Mouse (Mus musculus) heart, embryonic 15.5 days (tissue): ENCODE results near the gene Plekha4. TPM values are rescaled to one million over a fixed set of nuclear protein-coding genes. Genes with fewer than 3 reads are reported as not detected.

ENCODE experiments used
- ATAC-seq: fragments of 200-750 bp; cut with Nextera tagmentation; replicated peaks from 2 replicates; pipeline ENCODE4 v1.8.0; 2017; ENCODE audit warnings: low read depth, moderate TSS enrichment; ENCODE audit not compliant: insufficient number of reproducible peaks, insufficient read depth, low FRiP score
- H3K27ac ChIP-seq: fragments of 300-500 bp; sonication (generic); 2 replicates; pipeline ENCODE4 v1.5.1; 2015; ENCODE audit warnings: mild to moderate bottlenecking, inconsistent platforms
- H3K27me3 ChIP-seq: fragments of 300-500 bp; sonication (generic); 2 replicates; pipeline ENCODE4 v1.6.1; 2015; ENCODE audit warnings: inconsistent platforms
- H3K36me3 ChIP-seq: fragments of 300-500 bp; sonication (generic); 2 replicates; pipeline ENCODE4 v1.6.1; 2015; ENCODE audit warnings: mild to moderate bottlenecking, inconsistent platforms
- H3K4me1 ChIP-seq: fragments of 300-500 bp; sonication (generic); replicated peaks from 2 replicates; pipeline ENCODE4 v1.6.1; 2015; ENCODE audit warnings: inconsistent platforms
- H3K4me2 ChIP-seq: fragments of 300-500 bp; sonication (generic); 2 replicates; pipeline ENCODE4 v1.6.1; 2015; ENCODE audit warnings: inconsistent platforms, mild to moderate bottlenecking, moderate library complexity
- H3K4me3 ChIP-seq: fragments of 300-500 bp; sonication (generic); 2 replicates; pipeline ENCODE4 v1.5.1; 2015; ENCODE audit warnings: mild to moderate bottlenecking, inconsistent platforms
- H3K9ac ChIP-seq: fragments of 300-500 bp; sonication (generic); 2 replicates; pipeline ENCODE4 v1.6.1; 2015; ENCODE audit warnings: mild to moderate bottlenecking, inconsistent platforms
- H3K9me3 ChIP-seq: fragments of 300-500 bp; sonication (generic); replicated peaks from 2 replicates; pipeline ENCODE4 v1.6.1; 2016; ENCODE audit warnings: inconsistent platforms
- WGBS: fragments of 180-500 bp; shearing (Covaris S2); methylation state at CpG from one replicate; pipeline ENCODE4 v1.1.7; 2015; ENCODE audit warnings: mixed read lengths; 5-methylcytosine and 5-hydroxymethylcytosine counted together
- polyA plus RNA-seq: library from polyadenylated mRNA; unstranded; fragments of >200 nt; fragmentation: Nextera tagmentation; extraction: Ambion mirVana; gene quantifications from 2 replicates; pipeline ENCODE4 v1.2.1, GENCODE M21; 2015

Plekha4 gene
- polyA plus RNA-seq, 1 experiment from 2014 or later = 1.0 TPM

DNA sequence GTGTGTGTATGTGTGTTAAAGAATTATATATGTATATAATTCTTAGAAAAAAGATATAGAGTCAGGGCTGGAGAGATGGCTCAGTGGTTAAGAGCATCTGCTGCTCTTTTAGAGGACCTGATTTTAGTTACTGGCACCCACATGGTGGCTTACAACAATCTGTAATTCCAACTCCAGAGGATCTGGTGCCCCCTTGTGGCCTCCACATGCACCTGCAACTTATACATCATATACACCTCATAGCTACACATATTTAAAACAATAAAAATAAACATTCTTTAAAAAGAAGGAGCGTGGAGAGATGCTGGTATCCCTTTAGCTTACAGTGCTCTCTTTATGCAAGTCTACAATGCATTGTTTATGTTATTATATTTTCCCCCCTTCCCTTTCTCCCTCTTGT, 18.4 kb downstream of the Plekha4 start:
- H3K9me3 ChIP-seq = no peaks in the 10 kb centered on the region
- no peak overlapping the region for H3K4me3 ChIP-seq
- H3K4me1 ChIP-seq = no peaks in the 10 kb centered on the region
- WGBS = 91% methylated on average over 1 of the region's 1 CpGs
- H3K27me3 ChIP-seq = no peaks in the 10 kb centered on the region
- H3K27ac ChIP-seq = no peak overlapping the region
- no peaks in the 10 kb centered on the region for H3K36me3 ChIP-seq
- no peak for ATAC-seq
- no peak overlapping the region for H3K9ac ChIP-seq
- H3K4me2 ChIP-seq = no peak overlapping the region

DNA sequence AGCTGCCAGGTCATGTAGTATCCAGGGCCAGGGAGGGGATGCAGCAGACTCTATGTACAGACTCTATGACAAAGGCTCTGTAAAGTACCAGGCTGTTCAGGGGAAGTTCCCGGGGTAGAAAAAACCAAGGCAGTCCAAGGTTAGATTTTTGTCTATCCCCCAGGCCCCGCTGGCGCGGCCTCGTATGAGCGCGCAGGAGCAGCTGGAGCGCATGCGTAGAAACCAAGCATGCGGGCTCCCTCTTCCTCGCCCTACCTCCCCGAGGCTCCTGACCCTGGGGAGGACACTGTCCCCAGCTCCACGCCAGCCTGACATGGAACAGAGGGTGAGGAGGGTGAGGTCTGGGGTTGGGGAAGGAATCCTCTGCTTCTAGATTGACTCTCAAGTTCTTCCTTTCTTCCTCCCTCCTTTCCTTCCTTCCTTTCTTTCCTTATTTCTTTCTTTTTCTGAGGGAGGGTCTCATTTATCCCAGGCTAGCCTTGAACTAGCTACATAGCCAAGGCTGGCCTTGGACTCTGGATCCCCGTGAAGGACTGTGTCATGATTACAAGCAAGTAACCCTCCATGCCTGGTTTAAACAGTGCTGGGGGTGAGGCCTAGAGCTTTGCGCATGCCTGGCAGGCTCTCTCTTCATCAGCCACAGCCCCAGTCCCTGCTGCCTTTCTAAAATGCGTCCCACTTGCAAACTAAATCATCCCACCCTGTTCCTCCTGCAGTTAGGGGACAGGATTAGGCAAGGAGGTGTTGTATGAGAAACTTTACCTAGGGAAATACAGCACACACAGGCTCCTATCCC, 23.7 kb downstream of the Plekha4 start:
- Histone ChIP-seq H3K9ac (no peak overlapping the region), H3K27ac (no peak overlapping the region), H3K9me3 (no peaks in the 10 kb centered on the region), H3K4me2 (no peak overlapping the region), H3K4me1 (no peaks in the 10 kb centered on the region), H3K27me3 (no peaks in the 10 kb centered on the region), H3K36me3 (no peaks in the 10 kb centered on the region), H3K4me3 (no peak overlapping the region)
- ATAC-seq = no peak
- 88% methylated on average over 16 of the region's 16 CpGs for WGBS

DNA sequence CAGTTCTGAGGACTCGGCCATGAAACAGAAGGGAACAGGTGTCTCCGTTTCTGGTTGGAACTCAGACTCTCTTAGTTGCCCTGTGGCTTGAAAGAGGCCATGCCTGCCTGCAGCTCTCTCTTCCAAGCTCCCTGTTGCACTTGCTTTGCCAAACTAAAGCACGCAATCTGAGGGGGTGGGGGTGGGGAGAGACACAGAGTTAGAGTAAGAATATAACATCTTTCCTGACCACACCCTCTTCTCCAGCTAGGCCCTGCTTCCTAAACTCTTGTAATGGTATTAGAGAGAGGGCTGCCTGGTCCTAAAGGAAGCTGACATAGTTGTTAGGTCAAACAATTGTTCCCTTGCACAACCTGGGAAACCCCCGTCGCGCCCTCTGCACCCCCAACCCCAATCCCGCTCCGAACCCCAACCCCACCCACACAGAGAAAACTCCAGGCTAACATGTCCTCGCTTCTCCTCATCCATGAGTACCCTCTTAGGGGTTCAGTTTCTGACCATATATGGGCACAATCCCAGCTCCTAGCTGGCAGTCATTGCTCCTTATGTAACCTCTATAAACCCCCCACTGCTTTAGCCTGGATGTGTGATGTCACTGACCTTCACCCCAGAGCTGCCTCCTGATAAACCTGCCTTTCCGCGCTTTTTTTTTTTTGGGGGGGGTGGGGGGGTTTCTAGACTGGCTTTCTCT, 24.8 kb downstream of the Plekha4 start:
- no peaks in the 10 kb centered on the region for H3K4me1 ChIP-seq
- no peak overlapping the region for H3K4me3 ChIP-seq
- H3K36me3 ChIP-seq = no peaks in the 10 kb centered on the region
- no peaks in the 10 kb centered on the region for H3K9me3 ChIP-seq
- H3K9ac ChIP-seq = no peak overlapping the region
- no peak overlapping the region for H3K27ac ChIP-seq
- 70% methylated on average over 11 of the region's 11 CpGs for WGBS
- H3K27me3 ChIP-seq = no peaks in the 10 kb centered on the region
- no peak overlapping the region for H3K4me2 ChIP-seq
- no peak for ATAC-seq

DNA sequence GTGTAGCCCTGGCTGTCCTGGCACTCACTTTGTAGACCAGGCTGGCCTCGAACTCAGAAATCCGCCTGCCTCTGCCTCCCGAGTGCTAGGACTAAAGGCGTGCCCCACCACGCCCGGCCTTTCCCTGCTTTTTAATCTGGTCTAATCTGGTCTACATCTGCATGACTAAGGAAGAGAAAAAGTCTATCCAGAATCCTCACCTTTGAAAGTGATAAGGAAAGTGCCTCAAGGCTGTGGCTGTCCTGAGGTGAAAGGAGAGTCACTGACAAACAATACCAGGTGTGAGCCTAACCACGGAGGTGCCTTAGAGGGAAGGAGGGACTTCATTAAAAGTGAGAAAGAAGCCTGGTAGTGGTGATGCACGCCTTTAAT, 25.4 kb downstream of the Plekha4 start:
- no peak overlapping the region for H3K4me3 ChIP-seq

DNA sequence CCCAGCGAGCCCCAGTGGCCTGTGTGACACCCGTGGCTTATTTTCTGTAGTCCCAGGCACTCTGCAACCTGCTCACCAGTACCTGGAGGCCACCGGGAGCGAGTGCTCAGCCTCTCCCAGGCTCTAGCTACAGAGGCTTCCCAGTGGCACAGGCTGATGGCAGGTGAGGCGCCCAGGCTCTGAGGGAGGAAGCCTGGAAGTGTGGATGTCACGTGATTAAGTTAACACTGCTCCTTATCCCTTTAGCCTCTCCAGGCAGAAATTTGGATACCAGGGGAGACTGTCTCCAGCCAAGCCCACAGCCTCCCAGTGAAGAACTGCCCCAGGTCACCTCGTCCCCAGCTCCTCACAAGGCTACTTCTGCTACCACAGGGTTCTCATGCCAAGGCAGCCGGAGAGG, 27.4 kb downstream of the Plekha4 start:
- WGBS = 55% methylated on average over 8 of the region's 8 CpGs
- no peak overlapping the region for H3K27ac ChIP-seq
- no peaks in the 10 kb centered on the region for H3K27me3 ChIP-seq
- no peaks in the 10 kb centered on the region for H3K4me1 ChIP-seq
- no peak overlapping the region for H3K4me2 ChIP-seq
- H3K36me3 ChIP-seq = no peaks in the 10 kb centered on the region
- no peak overlapping the region for H3K4me3 ChIP-seq
- no peaks in the 10 kb centered on the region for H3K9me3 ChIP-seq
- H3K9ac ChIP-seq = no peak overlapping the region
- no peak for ATAC-seq

More for the DNA sequence above, 25.4 kb downstream of the Plekha4 start:
- Histone ChIP-seq H3K4me1 (no peaks in the 10 kb centered on the region), H3K4me2 (no peak overlapping the region), H3K27ac (no peak overlapping the region), H3K9me3 (no peaks in the 10 kb centered on the region), H3K36me3 (no peaks in the 10 kb centered on the region), H3K27me3 (no peaks in the 10 kb centered on the region), H3K9ac (no peak overlapping the region)
- no peak for ATAC-seq
- 83% methylated on average over 8 of the region's 8 CpGs for WGBS

DNA sequence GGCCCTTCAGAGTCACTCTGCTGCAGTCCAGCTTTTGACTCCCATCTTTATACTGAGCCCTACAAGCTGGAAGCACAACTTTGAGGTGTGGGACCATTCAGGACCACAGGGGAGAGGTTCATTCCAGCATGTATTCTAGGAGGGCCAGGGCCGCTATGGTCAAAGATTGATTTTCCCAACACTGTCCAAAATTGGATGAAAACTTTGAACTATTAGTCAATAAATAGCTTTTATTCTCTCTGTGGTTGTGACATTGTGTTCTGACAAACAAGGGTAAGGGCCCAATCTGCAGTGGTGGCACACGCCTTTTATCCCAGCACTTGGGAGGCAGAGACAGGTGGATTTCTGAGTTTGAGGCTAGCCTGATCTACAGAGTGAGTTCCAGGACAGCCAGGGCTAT, 27.9 kb downstream of the Plekha4 start:
- H3K9ac ChIP-seq = no peak overlapping the region
- H3K9me3 ChIP-seq = no peaks in the 10 kb centered on the region
- no peaks in the 10 kb centered on the region for H3K36me3 ChIP-seq
- no peak overlapping the region for H3K4me3 ChIP-seq
- H3K4me1 ChIP-seq = no peaks in the 10 kb centered on the region
- no peak overlapping the region for H3K4me2 ChIP-seq
- ATAC-seq = no peak
- no peaks in the 10 kb centered on the region for H3K27me3 ChIP-seq
- WGBS = 91% methylated on average over 2 of the region's 2 CpGs
- no peak overlapping the region for H3K27ac ChIP-seq

DNA sequence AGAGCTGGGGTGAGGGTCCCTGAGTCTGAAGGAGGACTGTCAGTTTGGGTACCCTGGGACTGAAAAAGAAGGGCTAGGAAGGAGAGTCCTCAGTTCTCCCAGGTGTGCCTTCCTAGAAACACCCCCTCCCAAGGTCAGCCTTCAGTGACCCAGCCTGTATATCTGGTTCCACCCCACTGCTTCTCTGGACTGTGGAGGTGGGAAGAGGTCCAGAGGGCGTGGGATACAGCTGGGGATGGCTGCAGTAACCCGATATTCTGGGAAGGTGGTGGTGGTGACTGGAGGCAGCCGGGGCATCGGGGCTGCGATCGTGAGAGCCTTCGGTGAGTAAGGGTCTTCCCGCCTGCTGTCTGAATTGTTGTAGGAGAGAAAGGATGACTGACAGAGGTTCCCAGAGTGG, 28.6 kb downstream of the Plekha4 start, which contains the start of gene Hsd17b14:
Gene Hsd17b14 (plus strand): TSS at position 150 of the 400 bp plus-strand sequence.
- WGBS = 43% methylated on average over 8 of the region's 8 CpGs
- H3K27ac ChIP-seq = no peak within 1 kb of the TSS
- no peak within 1 kb of the TSS for H3K4me2 ChIP-seq
- H3K27me3 ChIP-seq = no peaks in the 10 kb centered on the region
- no peak for ATAC-seq
- no peak within 1 kb of the TSS for H3K9ac ChIP-seq
- H3K4me1 ChIP-seq = no peaks in the 10 kb centered on the region
- no peak within 1 kb of the TSS for H3K4me3 ChIP-seq
- no peaks in the 10 kb centered on the region for H3K9me3 ChIP-seq
- no peaks in the 10 kb centered on the region for H3K36me3 ChIP-seq

DNA sequence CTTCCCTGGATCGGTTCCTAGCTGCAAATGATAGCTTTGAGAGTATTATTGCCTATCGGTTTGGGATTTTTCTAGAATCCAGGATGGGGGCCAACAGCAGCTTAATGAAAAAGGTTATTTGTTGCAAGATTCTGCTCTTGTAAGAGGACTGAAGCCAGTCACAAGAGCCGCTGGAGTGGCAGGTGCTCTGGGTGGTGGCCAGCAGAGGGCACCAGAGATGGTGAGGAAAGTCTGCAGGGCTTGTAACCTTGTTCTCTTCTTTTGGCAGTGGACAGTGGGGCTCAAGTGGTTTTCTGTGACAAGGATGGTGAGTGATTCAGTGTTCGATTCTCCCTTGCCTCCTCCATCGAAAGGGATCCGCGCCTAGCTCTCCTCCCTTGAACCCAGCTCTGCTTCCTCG, 29.7 kb downstream of the Plekha4 start:
- no peak for ATAC-seq
- Histone ChIP-seq H3K4me3 (no peak overlapping the region), H3K9ac (no peak overlapping the region), H3K9me3 (no peaks in the 10 kb centered on the region), H3K27ac (no peak overlapping the region), H3K36me3 (no peaks in the 10 kb centered on the region), H3K4me1 (no peaks in the 10 kb centered on the region), H3K27me3 (no peaks in the 10 kb centered on the region), H3K4me2 (no peak overlapping the region)
- 20% methylated on average over 8 of the region's 8 CpGs for WGBS

DNA sequence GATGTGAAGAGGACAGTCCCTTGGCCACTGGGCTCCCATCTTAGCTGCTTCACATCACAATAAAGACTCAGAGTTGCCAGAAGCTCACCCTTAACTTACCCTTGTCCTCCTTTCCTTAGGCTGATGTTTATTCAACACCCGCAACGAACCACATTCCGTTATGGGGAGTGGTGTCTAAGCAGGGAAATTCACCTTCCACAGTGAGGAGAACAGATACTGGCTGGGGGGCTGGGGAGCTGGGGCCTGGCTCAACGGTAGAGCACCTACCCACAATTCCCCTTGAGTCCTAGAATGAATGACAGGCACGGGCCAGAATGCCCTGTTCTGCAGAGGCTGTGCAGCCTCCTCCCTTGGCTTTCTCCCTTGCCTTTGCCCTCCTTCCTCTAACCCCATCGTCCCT, 32.8 kb downstream of the Plekha4 start:
- H3K36me3 ChIP-seq = no peaks in the 10 kb centered on the region
- H3K9ac ChIP-seq = no peak overlapping the region
- no peak overlapping the region for H3K4me2 ChIP-seq
- H3K4me3 ChIP-seq = no peak overlapping the region
- ATAC-seq = no peak
- H3K27me3 ChIP-seq = no peaks in the 10 kb centered on the region
- H3K9me3 ChIP-seq = no peaks in the 10 kb centered on the region
- no peak overlapping the region for H3K27ac ChIP-seq
- WGBS = 43% methylated on average over 6 of the region's 6 CpGs
- peaks cover 13% of the 10 kb centered on the region for H3K4me1 ChIP-seq

DNA sequence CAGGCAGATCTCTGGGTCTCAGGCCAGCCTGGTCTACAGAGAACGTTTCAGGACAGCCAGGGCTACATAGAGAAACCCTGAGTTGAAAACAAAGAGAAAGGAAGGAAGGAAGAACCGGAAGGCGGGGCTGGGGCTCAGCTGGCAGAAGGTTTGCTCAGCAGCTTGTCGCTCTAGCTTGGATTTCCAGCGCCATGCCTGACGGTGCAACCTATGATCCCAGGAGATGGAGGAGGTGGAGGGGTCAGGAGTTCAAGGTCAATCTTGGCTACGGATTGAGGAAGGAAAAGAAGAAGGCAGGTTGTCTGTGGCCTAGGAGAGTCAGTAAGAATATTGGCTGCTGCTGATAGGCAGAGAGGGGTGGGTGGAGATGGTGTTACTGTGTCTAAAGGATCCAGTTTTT, 34.1 kb downstream of the Plekha4 start:
- 82% methylated on average over 7 of the region's 7 CpGs for WGBS
- Histone ChIP-seq H3K9ac (no peak overlapping the region), H3K9me3 (no peaks in the 10 kb centered on the region), H3K4me3 (no peak overlapping the region), H3K27me3 (no peaks in the 10 kb centered on the region), H3K4me2 (no peak overlapping the region), H3K36me3 (no peaks in the 10 kb centered on the region), H3K27ac (no peak overlapping the region), H3K4me1 (peaks cover 13% of the 10 kb centered on the region)
- no peak for ATAC-seq

DNA sequence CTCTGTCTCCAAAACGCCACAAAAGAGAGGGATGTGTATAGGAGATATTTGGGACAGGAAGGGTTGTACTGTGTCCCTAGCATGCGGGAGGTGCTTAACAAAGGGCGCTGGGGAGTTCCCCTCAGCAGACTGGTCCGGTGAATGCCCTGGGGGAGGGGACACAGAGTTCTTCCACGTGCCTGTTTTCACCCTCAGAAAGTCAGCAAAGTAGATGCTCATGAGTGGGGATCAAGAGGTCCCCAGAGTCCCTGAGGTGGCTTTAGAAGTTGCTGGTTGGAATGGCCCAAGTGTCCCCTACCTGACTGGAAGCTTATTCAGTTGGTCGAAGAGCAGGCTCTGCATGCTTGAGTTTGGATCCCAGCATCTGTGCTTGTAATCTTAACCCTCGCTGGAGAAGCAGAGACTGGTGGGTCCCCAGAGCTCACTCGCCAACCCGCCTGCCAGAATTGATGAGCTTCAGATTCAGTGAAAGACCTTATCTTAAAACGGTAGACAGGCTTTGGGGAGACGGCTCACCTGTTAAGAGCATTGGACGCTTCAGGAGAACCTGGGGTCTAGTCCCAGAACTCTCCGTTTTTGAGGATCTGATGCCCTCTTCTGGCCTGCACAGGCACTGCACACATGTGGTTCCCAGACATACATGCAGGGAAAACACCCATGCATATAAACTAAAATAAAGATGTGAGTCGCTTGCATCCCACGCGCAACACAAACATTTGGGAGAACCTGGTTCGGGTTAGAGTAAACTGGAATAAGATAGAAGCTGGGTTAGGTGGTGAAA, 34.9 kb downstream of the Plekha4 start:
- peak; percentile 45; the same call in 1 of the 2 replicates for ATAC-seq
- no peaks in the 10 kb centered on the region for H3K27me3 ChIP-seq
- H3K4me1 ChIP-seq = peaks cover 13% of the 10 kb centered on the region
- no peaks in the 10 kb centered on the region for H3K36me3 ChIP-seq
- no peak overlapping the region for H3K27ac ChIP-seq
- no peaks in the 10 kb centered on the region for H3K9me3 ChIP-seq
- H3K4me2 ChIP-seq = peak overlapping the region; percentile 29; the same call in 1 of the 2 replicates
- no peak overlapping the region for H3K4me3 ChIP-seq
- no peak overlapping the region for H3K9ac ChIP-seq
- WGBS = 19% methylated on average over 17 of the region's 17 CpGs
